Mouse (Mus musculus): ENCODE results near the gene Syk.

The Syk gene

GRCm38 (mm10) chr13:52582878-52583661 is at the start of gene Syk:
TSS of gene Syk (plus strand) at chr13:52583173.
- DNase-seq, result peak; percentile 62

- no peak for DNase-seq
Measured at GRCm38 (mm10) chr13:52533644-52534043, 49.3 kb upstream of the Syk start.

GRCm38 (mm10) chr13:52535542-52535941 is 47.4 kb upstream of the Syk start:
- DNase-seq, result peak; percentile 55

DNA sequence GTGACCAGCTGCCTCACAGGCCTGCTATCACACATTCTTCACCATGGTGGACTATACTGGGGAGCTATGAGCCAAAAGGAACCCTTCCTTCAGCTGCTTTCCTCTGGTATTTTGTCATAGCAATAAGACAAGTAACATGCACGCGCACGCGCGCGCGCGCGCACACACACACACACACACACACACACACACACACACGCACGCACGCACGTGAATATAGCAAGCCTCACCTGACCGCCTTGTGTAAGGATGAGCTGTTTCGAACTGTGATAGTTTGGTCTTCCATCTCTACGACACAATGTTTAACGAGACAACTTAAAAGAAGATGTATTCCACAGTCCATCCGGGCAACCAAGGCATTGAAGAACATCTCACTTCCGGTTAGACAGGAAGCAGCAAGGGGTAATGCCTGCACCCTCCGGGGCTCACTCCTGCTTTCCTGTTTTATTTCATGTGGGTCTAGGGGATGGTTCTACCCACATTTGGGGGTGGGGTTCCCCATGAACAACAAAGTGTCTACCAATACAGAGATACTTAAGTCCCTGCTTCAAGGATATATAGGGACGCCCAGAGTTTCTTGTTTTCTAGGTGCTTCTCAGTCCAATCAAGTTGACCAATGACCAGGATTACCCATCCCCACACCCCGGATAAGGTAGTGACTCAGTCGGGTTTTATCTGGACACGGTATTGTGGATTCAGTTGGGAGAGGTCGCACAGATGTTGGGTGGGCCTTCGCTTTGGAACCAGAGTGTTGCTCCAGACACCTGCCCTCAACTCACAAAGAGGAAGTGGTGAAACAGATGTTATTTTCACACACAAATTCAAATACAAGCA is 45.0 kb upstream of the Syk start:
- no peak for DNase-seq

DNA sequence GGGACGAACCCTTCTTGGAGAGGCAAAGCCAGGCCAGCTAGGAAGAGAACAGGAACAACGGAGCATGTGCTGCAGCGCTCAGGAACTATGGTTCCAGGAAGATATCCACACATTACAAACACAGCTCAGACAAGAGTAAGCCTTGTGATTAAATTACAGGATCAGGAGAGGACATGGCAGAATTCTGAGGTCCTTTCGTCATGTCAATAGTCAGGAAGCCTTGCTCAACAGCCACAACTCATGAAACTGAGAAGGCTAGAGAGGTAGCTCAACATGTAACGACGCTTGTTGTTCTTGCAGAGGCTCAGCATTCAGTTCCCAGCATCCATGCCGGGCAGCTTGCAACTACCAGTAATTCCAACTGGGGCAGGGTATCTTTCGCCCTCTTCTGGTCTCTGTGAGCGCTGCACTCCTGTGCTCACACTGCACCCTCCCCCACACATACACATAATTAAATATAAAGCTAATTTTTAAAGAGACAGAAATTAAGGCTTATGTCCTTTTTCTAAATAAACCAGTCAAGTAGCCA is 44.3 kb upstream of the Syk start:
- no peak for DNase-seq

- DNase-seq, result peak; percentile 35
Measured at GRCm38 (mm10) chr13:52539461-52539860, 43.5 kb upstream of the Syk start.

GRCm38 (mm10) chr13:52541385-52542035 is 41.5 kb upstream of the Syk start:
- no peak for DNase-seq

DNA sequence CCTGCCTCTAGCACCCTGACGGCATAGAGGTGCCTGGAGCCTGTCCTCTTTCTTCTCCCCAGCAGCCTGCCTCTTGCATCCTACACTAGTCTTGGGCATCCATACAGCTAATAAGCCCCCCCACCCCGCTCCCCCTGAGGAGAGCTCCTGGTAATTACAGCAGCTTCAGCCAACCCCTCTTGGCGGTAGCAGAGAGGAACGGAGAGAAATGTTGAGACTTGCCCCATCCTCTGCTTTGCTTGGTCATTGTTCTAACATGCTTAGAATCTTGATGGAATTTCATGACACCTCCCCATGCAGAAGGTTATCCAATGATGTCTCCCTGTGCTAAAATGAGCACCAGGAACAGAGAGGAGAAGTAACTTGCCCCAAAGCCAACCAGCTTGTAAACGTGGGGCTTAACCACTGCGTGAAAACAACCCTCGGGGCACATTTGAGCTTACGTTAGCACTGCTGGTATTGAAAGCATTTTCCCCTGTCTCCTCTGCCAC is 40.9 kb upstream of the Syk start:
- DNase-seq, result no peak

DNA sequence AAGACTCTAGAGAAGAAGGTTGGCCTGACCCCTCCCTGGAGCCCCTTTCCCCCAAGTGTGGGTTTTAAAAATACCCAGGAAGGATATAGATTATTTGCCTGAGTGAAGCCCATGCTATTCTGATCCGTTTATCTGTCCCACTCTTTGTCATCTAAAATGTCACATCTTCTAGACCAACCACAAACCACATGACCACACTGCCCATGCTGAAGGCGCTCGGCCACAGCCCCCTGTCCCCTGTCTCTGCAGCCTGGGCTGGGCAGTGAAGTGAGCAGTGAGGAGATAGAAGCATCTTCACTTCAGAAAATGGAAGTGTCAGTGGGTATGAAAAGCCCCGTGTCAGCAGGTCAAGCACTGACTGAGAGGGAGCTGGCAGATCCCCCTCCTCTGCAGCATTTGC is 40.3 kb upstream of the Syk start:
- no peak for DNase-seq

GRCm38 (mm10) chr13:52546288-52546687 is 36.7 kb upstream of the Syk start:
- DNase-seq, result no peak

- no peak for DNase-seq
Measured at GRCm38 (mm10) chr13:52550690-52551193, 32.2 kb upstream of the Syk start.

DNA sequence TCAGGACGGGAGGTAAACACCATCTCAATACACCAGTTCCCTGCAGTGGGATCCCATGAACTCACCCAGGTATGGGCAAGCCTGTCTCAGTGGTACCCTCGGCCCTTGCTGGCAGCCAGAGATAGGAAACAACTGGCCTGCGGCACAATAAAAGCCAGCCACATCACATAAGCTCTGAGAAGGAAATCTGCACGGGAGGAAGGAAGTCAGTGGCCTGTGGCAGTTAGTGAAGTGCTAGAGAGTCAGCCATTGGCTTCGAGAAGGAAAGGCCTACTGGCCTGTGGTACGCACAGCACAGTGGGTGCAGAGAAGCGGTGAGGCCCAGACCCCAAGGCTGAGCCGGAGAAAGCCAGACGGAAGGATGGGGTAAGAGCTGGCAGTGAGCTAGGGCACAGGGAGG is 31.7 kb upstream of the Syk start:
- no peak for DNase-seq

DNA sequence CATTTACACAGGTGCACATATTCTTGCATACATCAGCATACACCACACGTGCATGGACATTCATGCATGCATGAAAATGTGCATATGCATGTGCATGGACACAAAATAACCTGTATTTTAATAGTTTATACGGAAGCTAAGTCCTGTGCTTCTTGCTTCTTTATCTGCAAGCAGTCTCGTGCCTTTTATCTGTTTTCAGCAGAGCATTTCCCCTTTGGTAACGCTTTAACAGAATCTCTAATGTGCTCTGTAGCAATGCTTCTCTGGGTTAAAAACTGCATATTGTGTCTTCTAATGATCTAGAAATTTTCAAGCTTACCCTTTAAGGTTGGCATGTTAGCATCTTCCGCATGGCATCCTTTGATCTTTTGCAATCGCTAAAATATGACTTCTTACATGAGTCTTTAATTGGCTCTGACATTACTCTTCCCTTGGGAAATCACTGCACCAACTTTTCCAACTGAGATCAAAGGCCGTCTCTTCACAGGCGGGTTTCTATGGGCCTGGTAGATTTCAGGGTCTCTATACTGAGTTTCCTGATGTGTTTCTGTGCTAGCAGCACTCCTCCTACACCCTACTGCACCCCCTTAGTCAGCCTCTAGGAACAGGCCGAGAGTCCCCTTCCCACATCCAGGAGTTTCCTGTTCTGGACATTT is 30.0 kb upstream of the Syk start:
- no peak for DNase-seq

DNA sequence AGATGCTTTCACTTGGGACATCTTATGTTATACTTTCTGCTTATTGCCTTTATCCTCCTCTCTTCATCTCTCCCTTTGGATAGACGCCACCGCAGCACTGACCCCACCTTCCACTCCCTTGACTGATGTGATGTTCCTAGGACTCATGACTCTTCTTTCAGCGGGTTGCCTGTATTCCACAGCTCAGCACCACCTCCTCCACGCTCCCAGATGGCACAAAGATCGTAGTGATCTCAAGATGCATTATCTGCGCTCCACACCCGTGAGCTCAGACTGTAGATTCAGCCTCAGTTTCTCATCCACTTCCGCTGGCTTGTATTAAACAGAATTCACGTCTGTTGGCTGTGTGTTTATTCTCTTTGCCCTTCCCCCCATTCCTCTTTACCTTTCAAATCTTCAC is 28.3 kb upstream of the Syk start:
- peak; percentile 24 for DNase-seq

GRCm38 (mm10) chr13:52557421-52557820 is 25.6 kb upstream of the Syk start:
- DNase-seq, result no peak

DNA sequence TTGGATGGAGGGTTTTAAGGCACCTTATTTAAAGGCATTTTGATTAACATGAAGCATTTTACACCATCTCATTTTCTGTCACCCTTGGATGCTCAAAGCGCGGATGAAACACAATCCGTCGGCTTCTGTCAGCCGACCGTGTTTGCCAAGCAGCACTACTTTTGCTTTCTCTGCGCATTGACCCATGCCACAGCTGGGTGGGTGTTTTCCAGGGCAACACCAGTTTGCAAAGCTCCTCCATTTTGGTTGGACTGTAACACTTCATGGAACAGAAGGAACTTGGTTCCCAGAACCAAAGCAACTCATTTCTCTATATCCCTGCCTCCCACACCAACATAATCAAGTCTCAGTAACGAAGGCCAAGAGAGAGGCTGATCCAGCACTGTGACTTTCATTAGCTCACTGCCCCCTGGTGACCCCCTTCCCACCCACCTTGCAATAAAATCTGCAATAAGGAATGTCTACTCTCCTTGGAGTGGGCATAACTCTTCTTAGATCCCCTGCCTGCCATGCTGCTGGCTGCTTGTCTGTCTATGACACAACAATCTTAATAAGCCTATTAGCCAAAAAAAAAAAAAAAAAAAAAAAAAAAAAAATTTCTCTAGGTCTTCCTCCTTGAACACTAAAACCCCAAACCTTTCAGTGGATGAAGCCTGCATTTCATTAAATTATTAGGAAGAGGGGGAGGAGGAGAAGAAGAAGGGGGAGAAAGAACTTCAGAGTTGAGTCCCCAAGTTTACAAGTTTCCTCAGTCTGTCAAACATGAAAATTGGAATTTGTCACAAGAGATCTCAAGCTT is 21.4 kb upstream of the Syk start:
- DNase-seq, result no peak

DNA sequence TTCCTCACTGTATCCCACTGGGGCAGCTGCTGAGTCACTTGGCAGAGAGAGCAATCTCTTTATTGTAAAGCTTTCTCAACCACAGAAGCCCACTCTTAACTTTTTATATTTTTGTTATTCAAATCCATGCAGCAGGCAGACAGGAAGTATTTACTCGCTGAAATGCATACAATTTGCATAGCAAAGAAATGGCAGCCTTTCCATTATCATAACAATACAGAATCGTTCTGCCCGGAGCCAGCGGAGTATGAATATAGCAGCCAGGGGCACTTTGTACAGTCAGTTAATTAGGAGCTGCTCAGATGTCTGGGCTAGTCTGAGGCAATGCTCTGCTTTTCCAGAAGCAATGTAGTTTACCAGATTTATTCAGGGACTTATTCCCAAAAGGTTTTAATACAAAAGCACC is 20.8 kb upstream of the Syk start:
- DNase-seq, result no peak

DNA sequence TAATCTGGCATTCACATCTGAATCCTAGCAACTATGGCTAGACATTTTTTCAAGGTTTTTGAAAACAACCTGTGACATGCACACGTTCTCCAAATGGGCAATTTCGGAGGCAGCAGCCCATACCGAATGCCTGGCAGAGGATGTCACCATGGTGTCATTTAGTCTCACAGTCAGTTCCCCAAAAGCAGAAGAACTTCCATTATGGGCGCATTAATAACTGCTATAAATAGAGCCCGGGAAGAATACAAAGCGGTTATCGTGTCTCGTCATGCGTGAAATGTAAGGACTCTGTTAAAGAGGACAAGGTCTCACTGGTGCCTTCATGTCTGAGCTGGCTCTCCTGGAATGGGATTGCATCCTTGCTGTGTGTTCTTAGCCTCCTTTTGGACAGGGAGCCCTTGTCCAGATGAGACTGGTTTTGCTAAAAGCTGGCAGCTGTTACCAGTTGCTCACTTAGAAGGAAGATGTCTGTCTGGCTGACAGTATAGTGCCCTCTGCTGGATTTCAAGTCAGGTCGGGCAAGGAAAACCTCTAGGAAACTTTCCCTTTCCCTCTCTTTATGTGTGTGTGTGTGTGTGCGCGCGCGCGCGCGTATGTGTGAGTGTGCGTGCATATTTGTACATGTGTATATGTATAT is 17.8 kb upstream of the Syk start:
- DNase-seq, result peak; percentile 48

DNA sequence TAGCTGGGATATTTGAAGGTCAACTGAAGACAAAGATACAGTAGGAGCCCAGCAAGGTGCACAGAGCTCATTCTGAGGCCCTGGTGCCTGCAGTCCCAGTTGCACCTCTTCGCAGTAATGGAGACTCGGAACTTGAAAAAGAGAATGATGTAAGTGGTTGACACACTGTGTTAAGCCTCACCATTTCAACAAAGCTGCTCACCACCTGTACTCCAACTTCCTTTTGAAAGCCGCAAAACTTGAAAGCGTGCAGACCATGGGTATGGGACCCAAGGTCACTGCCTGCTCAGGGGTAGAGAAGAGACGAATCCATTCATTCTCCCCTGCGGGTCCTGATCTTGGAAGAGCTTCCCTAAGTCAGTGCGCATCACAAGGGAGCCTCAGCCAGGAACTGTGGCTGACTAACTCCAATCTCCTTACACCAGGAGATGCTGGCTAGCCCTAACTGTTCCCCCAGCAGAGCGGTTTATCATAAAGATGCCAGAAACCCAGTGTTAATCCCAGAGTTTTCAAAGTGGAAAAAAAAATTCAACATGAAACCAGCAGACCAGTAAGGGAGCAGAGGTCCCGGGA is 16.7 kb upstream of the Syk start:
- no peak for DNase-seq

GRCm38 (mm10) chr13:52566777-52567176 is 16.2 kb upstream of the Syk start:
- no peak for DNase-seq
